Mouse (Mus musculus) intestine, postnatal 0 days (tissue): ENCODE data around the gene Mrpl28. TPM values are rescaled to one million over a fixed set of nuclear protein-coding genes. Genes with fewer than 3 reads are reported as not detected.
A peak's percentile ranks its signal among the peaks of the same experiment; 100 is the strongest.
"Not testable (repeated sequence)": the region's sequence is repeated elsewhere in the genome, so short reads cannot be mapped to it uniquely, and the experiment has no call there.

Experiments
- ATAC-seq: fragments of 200-750 bp; cut with Nextera tagmentation; 2 replicates; pipeline ENCODE4 v1.8.0; 2017; ENCODE audit warnings: mild to moderate bottlenecking, moderate TSS enrichment, moderate library complexity
- H3K27ac ChIP-seq: fragments of 300-500 bp; sonication (generic); 2 replicates; pipeline ENCODE4 v1.5.1; 2014; ENCODE audit warnings: mild to moderate bottlenecking, low read depth, low read length, moderate library complexity
- H3K27me3 ChIP-seq: fragments of 300-500 bp; sonication (generic); replicated peaks from 2 replicates; pipeline ENCODE4 v1.6.1; 2014; ENCODE audit warnings: low read length, mixed read lengths; ENCODE audit not compliant: control insufficient read depth, insufficient read depth
- H3K36me3 ChIP-seq: fragments of 300-500 bp; sonication (generic); 2 replicates; pipeline ENCODE4 v1.6.1; 2014; ENCODE audit warnings: mild to moderate bottlenecking, moderate library complexity; ENCODE audit not compliant: control insufficient read depth, insufficient read depth
- H3K4me1 ChIP-seq: fragments of 300-500 bp; sonication (generic); replicated peaks from 2 replicates; pipeline ENCODE4 v1.6.1; 2014; ENCODE audit warnings: antibody characterized with exemption, low read length, mixed read lengths; ENCODE audit not compliant: control insufficient read depth, insufficient read depth
- H3K4me2 ChIP-seq: fragments of 300-500 bp; sonication (generic); replicated peaks from 2 replicates; pipeline ENCODE4 v1.6.1; 2014; ENCODE audit warnings: low read depth, mild to moderate bottlenecking, moderate library complexity
- H3K4me3 ChIP-seq: fragments of 300-500 bp; sonication (generic); 2 replicates; pipeline ENCODE4 v1.5.1; 2014; ENCODE audit warnings: low read depth, low read length
- H3K9ac ChIP-seq: fragments of 300-500 bp; sonication (generic); 2 replicates; pipeline ENCODE4 v1.6.1; 2014; ENCODE audit warnings: mild to moderate bottlenecking, low read depth, low read length
- H3K9me3 ChIP-seq: fragments of 300-500 bp; sonication (generic); 2 replicates; pipeline ENCODE4 v1.6.1; 2016; ENCODE audit warnings: mixed run types; ENCODE audit not compliant: control insufficient read depth
- CTCF ChIP-seq: sonication (generic); IDR thresholded peaks from 2 replicates; pipeline ENCODE4 v1.5.1; 2016; ENCODE audit warnings: low read depth, mild to moderate bottlenecking, control low read depth, antibody characterized with exemption, moderate library complexity
- WGBS: fragments of 180-500 bp; shearing (Covaris S2); extraction: QIAGEN DNeasy Blood & Tissue Kit; methylation state at CpG from one replicate; pipeline ENCODE4 v1.1.7; 2014; 5-methylcytosine and 5-hydroxymethylcytosine counted together
- polyA plus RNA-seq: library from polyadenylated mRNA; unstranded; fragments of >200 nt; fragmentation: Nextera tagmentation; extraction: Ambion mirVana; gene quantifications from 2 replicates; pipeline ENCODE4 v1.2.1, GENCODE M21; 2015

Gene Mrpl28
- polyA plus RNA-seq, 1 experiment from 2014 or later, result 142 TPM

- no peaks in the 10 kb centered on the region for H3K9me3 ChIP-seq
- TF ChIP-seq CTCF, result no peak
- H3K4me3 ChIP-seq, result no peak overlapping the region
- H3K27ac ChIP-seq, result no peak overlapping the region
- ATAC-seq, result no peak
- H3K27me3 ChIP-seq, result no peaks in the 10 kb centered on the region
- no peak overlapping the region for H3K9ac ChIP-seq
- peaks cover 28% of the 10 kb centered on the region; the same call in 1 of the 2 replicates for H3K36me3 ChIP-seq
- no peak overlapping the region for H3K4me2 ChIP-seq
- H3K4me1 ChIP-seq, result no peaks in the 10 kb centered on the region
- WGBS, result 95% methylated on average over 5 of the region's 5 CpGs
These were observed 20.1 kb downstream of the Mrpl28 start for GRCm38 (mm10) chr17:26143386-26143785.

- 83% methylated on average over 2 of the region's 2 CpGs for WGBS
- Histone ChIP-seq H3K4me3 (no peak overlapping the region), H3K4me2 (no peak overlapping the region), H3K27ac (no peak overlapping the region), H3K9me3 (no peaks in the 10 kb centered on the region), H3K36me3 (peaks cover 30% of the 10 kb centered on the region), H3K9ac (no peak overlapping the region), H3K27me3 (no peaks in the 10 kb centered on the region), H3K4me1 (no peaks in the 10 kb centered on the region)
- TF ChIP-seq CTCF, result no peak
- no peak for ATAC-seq
These were observed 25.8 kb downstream of the Mrpl28 start for GRCm38 (mm10) chr17:26149056-26149455.

- no peaks in the 10 kb centered on the region for H3K9me3 ChIP-seq
- H3K36me3 ChIP-seq, result peaks cover 25% of the 10 kb centered on the region
- no peak overlapping the region for H3K4me2 ChIP-seq
- no peaks in the 10 kb centered on the region for H3K27me3 ChIP-seq
- 91% methylated on average over 2 of the region's 2 CpGs for WGBS
- no peak for TF ChIP-seq CTCF
- no peaks in the 10 kb centered on the region for H3K4me1 ChIP-seq
- H3K9ac ChIP-seq, result no peak overlapping the region
- no peak overlapping the region for H3K4me3 ChIP-seq
- ATAC-seq, result no peak
- no peak overlapping the region for H3K27ac ChIP-seq
These were observed 28.8 kb downstream of the Mrpl28 start for GRCm38 (mm10) chr17:26151886-26152630.

- H3K4me2 ChIP-seq, result no peak overlapping the region
- no peak for TF ChIP-seq CTCF
- no peak overlapping the region for H3K4me3 ChIP-seq
- no peaks in the 10 kb centered on the region for H3K36me3 ChIP-seq
- H3K9ac ChIP-seq, result no peak overlapping the region
- 83% methylated on average over 1 of the region's 1 CpGs for WGBS
- H3K27me3 ChIP-seq, result no peaks in the 10 kb centered on the region
- no peak overlapping the region for H3K27ac ChIP-seq
- H3K4me1 ChIP-seq, result 0 out of 2 replicates have a peak, but pooled peaks cover 3% of the 10 kb centered on the region
- no peaks in the 10 kb centered on the region for H3K9me3 ChIP-seq
- ATAC-seq, result no peak
These were observed 39.4 kb downstream of the Mrpl28 start for GRCm38 (mm10) chr17:26162736-26163135.

GRCm38 (mm10) chr17:26168039-26168438, 44.7 kb downstream of the Mrpl28 start:
- Histone ChIP-seq H3K4me3 (no peak overlapping the region), H3K4me2 (no peak overlapping the region), H3K9me3 (no peaks in the 10 kb centered on the region), H3K27me3 (no peaks in the 10 kb centered on the region), H3K4me1 (no peaks in the 10 kb centered on the region), H3K27ac (no peak overlapping the region), H3K9ac (no peak overlapping the region), H3K36me3 (no peaks in the 10 kb centered on the region)
- no peak for TF ChIP-seq CTCF
- ATAC-seq, result no peak
- 65% methylated on average over 2 of the region's 2 CpGs for WGBS

GRCm38 (mm10) chr17:26175248-26175647, 51.9 kb downstream of the Mrpl28 start:
- TF ChIP-seq CTCF, result peak; percentile 36
- WGBS, result 82% methylated on average over 2 of the region's 2 CpGs

More at GRCm38 (mm10) chr17:26175248-26175647, 51.9 kb downstream of the Mrpl28 start:
- peaks cover 20% of the 10 kb centered on the region for H3K36me3 ChIP-seq
- H3K27ac ChIP-seq, H3K4me1 ChIP-seq, H3K27me3 ChIP-seq, H3K4me2 ChIP-seq, H3K9ac ChIP-seq, ATAC-seq, H3K9me3 ChIP-seq, H3K4me3 ChIP-seq: not testable (repeated sequence)

Other genes with a start within 250 kb of the Mrpl28 start
- 46.6 and 51.7 TPM in 2 replicates for gene Mettl26, start 248.4 kb upstream of the Mrpl28 start, polyA plus RNA-seq
- 0.14 and 0.27 TPM in 2 replicates for gene Wfikkn1, start 242.6 kb upstream of the Mrpl28 start, polyA plus RNA-seq
- 15.8 and 16.9 TPM in 2 replicates for gene Rab40c, start 203.8 kb upstream of the Mrpl28 start, polyA plus RNA-seq
- 34.9 and 37.2 TPM in 2 replicates for gene Pigq, start 178.6 kb upstream of the Mrpl28 start, polyA plus RNA-seq
- gene Nhlrc4, start 178.5 kb upstream of the Mrpl28 start, polyA plus RNA-seq, result not detected in 2 replicates
- 0.05 and 0.09 TPM in 2 replicates for gene A930017K11Rik, start 170.9 kb upstream of the Mrpl28 start, polyA plus RNA-seq
- gene Capn15, start 137.7 kb upstream of the Mrpl28 start, polyA plus RNA-seq, result 29.5 and 37.4 TPM in 2 replicates
- gene Rab11fip3, start 53.9 kb upstream of the Mrpl28 start, polyA plus RNA-seq, result 32.3 and 37.5 TPM in 2 replicates
- 36.2 and 37.4 TPM in 2 replicates for gene Decr2, start 33.2 kb upstream of the Mrpl28 start, polyA plus RNA-seq
- gene Nme4, start 27.9 kb upstream of the Mrpl28 start, polyA plus RNA-seq, result 18.5 and 20.4 TPM in 2 replicates
- gene Tmem8, start 10.2 kb upstream of the Mrpl28 start, polyA plus RNA-seq, result 26.5 TPM in 2 replicates
- 9.3 and 9.6 TPM in 2 replicates for gene Axin1, start 15.2 kb downstream of the Mrpl28 start, polyA plus RNA-seq
- gene Pdia2, start 75.6 kb downstream of the Mrpl28 start, polyA plus RNA-seq, result 9.9 and 16.3 TPM in 2 replicates
- gene Rgs11, start 79.5 kb downstream of the Mrpl28 start, polyA plus RNA-seq, result 1.1 and 1.2 TPM in 2 replicates
- gene Arhgdig, start 84.3 kb downstream of the Mrpl28 start, polyA plus RNA-seq, result 10.5 and 11.7 TPM in 2 replicates
- gene Fam234a, start 120.7 kb downstream of the Mrpl28 start, polyA plus RNA-seq, result 113 and 116 TPM in 2 replicates
- 28.1 and 32.7 TPM in 2 replicates for gene Luc7l, start 129.4 kb downstream of the Mrpl28 start, polyA plus RNA-seq